Mouse (Mus musculus): ENCODE data around the gene Nek8.
"Not testable (repeated sequence)": the region's sequence is repeated elsewhere in the genome, so short reads cannot be mapped to it uniquely, and the experiment has no call there.

Gene Nek8

GRCm38 (mm10) chr11:78146707-78147543 is 29.6 kb downstream of the Nek8 start:
- no peak for DNase-seq (ENCODE audit: low spot score in 2 of 2)

- DNase-seq (ENCODE audit: low spot score in 2 of 2): no peak
Observed at GRCm38 (mm10) chr11:78146168-78146567, 30.3 kb downstream of the Nek8 start.

- DNase-seq (ENCODE audit: low spot score in 2 of 2): no peak
Observed at GRCm38 (mm10) chr11:78143520-78143919, 33.0 kb downstream of the Nek8 start.

- no peak for DNase-seq (ENCODE audit: low spot score in 2 of 2)
Observed at GRCm38 (mm10) chr11:78140665-78141064, 35.8 kb downstream of the Nek8 start.

GRCm38 (mm10) chr11:78138023-78138422 is 38.5 kb downstream of the Nek8 start:
- DNase-seq (ENCODE audit: low spot score in 2 of 2): no peak

- no peak for DNase-seq (ENCODE audit: low spot score in 2 of 2)
Observed at GRCm38 (mm10) chr11:78137584-78137983, 38.9 kb downstream of the Nek8 start.

- DNase-seq (ENCODE audit: low spot score in 2 of 2): no peak
Observed at GRCm38 (mm10) chr11:78136132-78136531, 40.3 kb downstream of the Nek8 start.

GRCm38 (mm10) chr11:78135314-78135713 is 41.2 kb downstream of the Nek8 start:
- DNase-seq (ENCODE audit: low spot score in 2 of 2): not testable (repeated sequence)

- no peak for DNase-seq (ENCODE audit: low spot score in 2 of 2)
Observed at GRCm38 (mm10) chr11:78134344-78134743, 42.1 kb downstream of the Nek8 start.

- no peak for DNase-seq (ENCODE audit: low spot score in 2 of 2)
Observed at GRCm38 (mm10) chr11:78133915-78134314, 42.6 kb downstream of the Nek8 start.

- DNase-seq (ENCODE audit: low spot score in 2 of 2): no peak
Observed at GRCm38 (mm10) chr11:78129458-78129857, 47.0 kb downstream of the Nek8 start.

GRCm38 (mm10) chr11:78126739-78127138 is 49.7 kb downstream of the Nek8 start:
- no peak for DNase-seq (ENCODE audit: low spot score in 2 of 2)

- no peak for DNase-seq (ENCODE audit: low spot score in 2 of 2)
Observed at GRCm38 (mm10) chr11:78125691-78126090, 50.8 kb downstream of the Nek8 start.

GRCm38 (mm10) chr11:78123782-78124181 is 52.7 kb downstream of the Nek8 start:
- no peak for DNase-seq (ENCODE audit: low spot score in 2 of 2)

GRCm38 (mm10) chr11:78122815-78123214 is 53.7 kb downstream of the Nek8 start:
- DNase-seq (ENCODE audit: low spot score in 2 of 2): no peak

GRCm38 (mm10) chr11:78121176-78121575 is 55.3 kb downstream of the Nek8 start:
- no peak for DNase-seq (ENCODE audit: low spot score in 2 of 2)

- DNase-seq (ENCODE audit: low spot score in 2 of 2): no peak
Observed at GRCm38 (mm10) chr11:78119898-78120297, 56.6 kb downstream of the Nek8 start.

GRCm38 (mm10) chr11:78118467-78118866 is 58.0 kb downstream of the Nek8 start:
- DNase-seq (ENCODE audit: low spot score in 2 of 2): no peak

- no peak for DNase-seq (ENCODE audit: low spot score in 2 of 2)
Observed at GRCm38 (mm10) chr11:78116146-78116410, 60.4 kb downstream of the Nek8 start.
